Mouse (Mus musculus) CD8-positive naive resting alpha-beta T cell, adult 2 months (primary cell): Measurements from ENCODE around the gene Gm11541.
A peak's percentile ranks its signal among the peaks of the same experiment; 100 is the strongest.

Source experiments
- DNase-seq, 2 experiments: peaks; one replicate each; pipeline ENCODE4 v3.0.0; 2022; ENCODE audit warnings: low read depth in 2 of 2, low spot score in 2 of 2

Gm11541 gene

GRCm38 (mm10) chr11:94704472-94704871 is at the start of gene Gm11541:
Gene Gm11541, minus strand, starts transcription at chr11:94704499.
- DNase-seq: no peak

DNA sequence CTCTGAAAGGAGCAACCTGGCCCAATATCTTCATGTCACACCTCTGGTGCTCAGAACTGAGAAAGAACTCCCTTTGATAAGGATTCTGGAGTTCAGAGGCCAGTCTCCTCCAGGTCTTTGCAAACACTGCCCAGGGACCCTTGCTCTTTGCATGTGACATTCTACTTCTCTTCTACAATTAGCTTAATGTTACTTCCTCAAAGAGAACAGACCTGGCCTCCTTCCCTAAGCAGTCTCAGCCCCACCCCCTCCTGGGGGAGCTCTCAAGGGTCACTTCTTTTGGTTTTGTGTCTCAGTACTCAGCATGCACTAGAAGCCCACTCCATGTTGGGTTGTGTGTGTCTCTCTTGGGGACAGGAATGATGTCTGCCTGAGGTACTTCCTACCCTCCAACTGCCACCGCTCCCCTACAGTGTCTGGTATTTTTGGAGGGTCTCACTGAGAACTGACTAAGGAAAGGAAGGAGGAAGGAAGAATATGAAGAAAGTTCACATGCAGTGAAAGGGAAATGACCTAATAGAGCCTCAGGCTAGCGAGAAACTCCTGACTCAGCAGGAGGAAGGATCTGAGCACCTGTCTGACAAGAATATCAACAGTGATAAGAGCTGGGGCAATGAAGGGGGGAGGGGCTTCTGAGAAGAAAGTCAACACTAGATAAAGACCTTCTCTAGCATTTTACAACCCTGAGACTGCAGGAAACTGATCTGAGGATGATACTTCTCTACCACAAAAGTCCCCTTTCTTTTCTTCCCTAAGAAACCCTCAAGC is 48.8 kb upstream of the Gm11541 start:
- DNase-seq: no peak

DNA sequence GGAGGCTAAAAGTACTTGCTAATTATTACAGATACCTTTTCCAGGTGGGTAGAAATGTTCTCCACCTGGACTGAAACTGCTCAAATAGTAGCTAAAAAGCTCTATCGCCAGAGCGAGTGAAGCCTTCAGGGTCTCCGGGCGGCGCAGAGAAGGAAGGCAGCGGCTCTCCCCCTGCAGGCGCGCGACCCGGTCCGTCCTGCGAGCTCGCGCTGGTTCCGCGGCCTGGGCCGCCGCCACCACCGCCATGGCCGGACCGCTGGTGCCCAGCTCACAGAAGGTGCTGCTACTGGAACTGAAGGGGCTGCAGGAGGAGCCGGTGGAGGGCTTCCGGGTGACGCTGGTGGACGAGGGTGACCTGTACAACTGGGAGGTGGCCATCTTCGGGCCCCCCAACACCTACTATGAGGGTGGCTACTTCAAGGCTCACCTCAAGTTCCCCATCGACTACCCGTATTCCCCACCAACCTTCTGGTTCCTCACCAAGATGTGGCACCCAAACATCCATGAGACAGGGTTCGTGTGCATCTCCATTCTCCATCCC is 37.5 kb upstream of the Gm11541 start, which contains the start of gene Cdc34b:
TSS of gene Cdc34b (plus strand) at position 51 of the 541 bp plus-strand sequence.
- DNase-seq: no peak

DNA sequence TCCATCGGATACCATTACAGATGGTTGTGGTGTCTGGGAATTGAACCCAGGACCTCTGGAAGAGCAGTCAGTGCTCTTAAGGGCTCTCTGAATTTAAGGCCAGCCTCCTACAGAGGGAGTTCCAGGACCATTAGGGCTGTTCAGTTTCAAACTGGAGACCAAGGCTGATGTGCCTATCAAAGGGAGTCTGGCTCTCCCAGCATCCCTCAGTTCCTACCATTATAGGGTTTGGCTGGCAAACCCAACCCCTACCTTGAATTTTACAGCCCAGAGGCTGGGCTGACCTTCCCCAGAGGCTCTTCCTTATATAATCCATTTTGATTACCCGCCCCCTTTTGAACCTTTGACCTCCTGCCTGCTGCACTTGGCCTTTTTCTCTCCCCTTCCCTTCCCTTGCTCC is 31.4 kb upstream of the Gm11541 start:
- DNase-seq: no peak

DNA sequence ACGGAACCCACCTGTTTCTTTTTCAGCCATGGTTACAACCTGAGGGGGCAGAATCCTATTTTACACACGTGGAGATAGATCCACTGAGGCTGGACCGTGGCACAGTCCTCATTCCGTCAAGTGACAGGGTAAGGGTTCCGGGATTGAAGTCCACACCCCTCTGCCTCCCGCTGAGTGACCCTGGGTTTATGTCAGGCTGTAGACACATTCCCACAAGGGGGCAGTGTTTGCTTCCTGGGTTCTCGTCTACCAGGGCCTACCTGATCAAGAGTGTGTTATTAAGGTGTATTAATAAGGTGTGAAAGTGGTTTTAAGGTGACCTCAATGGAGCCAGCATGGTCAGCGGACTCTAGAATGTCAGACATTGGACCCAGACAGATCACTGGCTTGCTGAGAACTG is 28.5 kb upstream of the Gm11541 start:
- peak in 1 of 2 experiments; percentile 18 for DNase-seq

DNA sequence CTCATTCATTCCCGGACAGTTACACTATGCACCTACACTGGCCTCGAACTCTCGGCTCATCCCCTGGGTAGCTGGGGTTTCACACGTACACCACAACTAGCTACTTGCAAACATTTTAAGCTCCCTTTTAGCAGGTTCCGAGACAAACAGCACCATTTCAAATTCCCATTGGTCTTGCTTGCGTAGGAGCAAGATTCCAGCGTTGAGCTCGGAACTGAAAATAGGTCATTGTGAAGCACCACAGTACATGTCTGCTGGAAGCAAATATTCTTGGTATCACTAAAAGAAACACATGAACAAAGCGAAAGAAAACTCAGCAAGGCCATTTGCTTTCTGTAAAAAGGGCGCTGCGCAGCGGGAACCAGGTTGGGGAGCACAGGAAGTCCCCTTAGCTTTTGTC is 26.9 kb upstream of the Gm11541 start:
- DNase-seq: no peak

DNA sequence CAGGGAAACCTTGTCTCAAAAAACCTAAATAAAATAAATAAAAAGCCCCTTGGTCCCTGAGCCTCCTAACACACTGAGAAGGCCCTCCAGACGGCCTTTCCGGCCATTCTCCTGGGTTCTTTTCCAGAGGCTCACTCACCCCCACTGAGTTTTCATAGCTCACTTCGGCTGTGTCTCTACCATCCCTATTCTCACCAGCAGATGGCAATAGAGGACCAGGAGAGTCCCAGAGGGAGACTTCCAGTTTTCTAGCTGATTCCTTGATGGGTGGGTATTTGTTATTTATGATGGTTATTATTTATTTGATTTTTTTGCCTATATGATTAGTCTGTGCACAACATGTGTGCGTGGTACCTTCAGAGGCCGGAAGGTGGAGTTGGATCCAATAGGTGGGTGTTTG is 26.0 kb upstream of the Gm11541 start:
- DNase-seq: peak; percentile 35 to 57

DNA sequence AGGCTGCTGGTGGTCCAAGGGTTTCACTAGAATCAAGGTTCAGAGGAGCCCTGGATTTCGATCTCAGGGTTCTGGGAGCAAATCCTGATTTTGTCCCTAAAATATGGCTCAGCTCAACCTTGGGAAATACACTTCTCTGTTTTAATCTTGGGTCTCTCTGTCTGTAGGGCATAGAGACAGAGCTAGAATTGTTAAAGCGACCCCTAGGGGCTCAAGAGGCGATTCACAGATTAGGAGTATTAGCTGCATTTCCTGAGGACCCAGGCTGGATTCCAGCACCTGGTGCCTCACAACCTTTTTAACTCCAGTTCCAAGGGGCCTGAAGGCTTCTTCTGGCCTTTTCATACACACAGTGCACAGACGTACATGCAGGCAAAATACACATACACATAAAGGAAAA is 25.3 kb upstream of the Gm11541 start:
- no peak for DNase-seq

GRCm38 (mm10) chr11:94728545-94728944 is 24.2 kb upstream of the Gm11541 start:
- DNase-seq: no peak

- no peak for DNase-seq
Measured at GRCm38 (mm10) chr11:94727306-94727705, 23.0 kb upstream of the Gm11541 start.

DNA sequence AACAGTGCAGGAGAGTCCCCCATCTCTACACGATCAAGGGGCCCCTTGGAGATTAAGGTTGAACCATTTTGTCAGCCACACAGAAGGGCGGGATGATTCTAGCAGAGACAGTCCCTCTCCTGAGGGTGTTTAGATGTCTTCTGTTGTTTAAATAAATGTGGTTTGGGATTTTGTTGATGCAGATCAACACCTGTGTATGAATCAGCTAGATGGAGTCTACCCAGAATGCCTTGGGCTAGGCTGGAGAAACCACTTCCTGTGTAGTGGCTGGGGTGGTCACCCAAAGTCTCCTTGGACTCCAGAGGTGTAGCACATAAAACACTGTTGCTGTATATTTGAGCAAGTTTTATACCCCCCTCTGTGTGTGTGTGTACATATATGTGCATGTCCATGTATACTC is 14.9 kb upstream of the Gm11541 start:
- DNase-seq: no peak

- DNase-seq: no peak
Measured at GRCm38 (mm10) chr11:94718113-94718909, 14.0 kb upstream of the Gm11541 start.

GRCm38 (mm10) chr11:94717239-94717638 is 12.9 kb upstream of the Gm11541 start:
- DNase-seq: no peak

GRCm38 (mm10) chr11:94716754-94717153 is 12.5 kb upstream of the Gm11541 start:
- peak; percentile 14 to 38 for DNase-seq

GRCm38 (mm10) chr11:94715622-94716021 is 11.3 kb upstream of the Gm11541 start:
- no peak for DNase-seq

DNA sequence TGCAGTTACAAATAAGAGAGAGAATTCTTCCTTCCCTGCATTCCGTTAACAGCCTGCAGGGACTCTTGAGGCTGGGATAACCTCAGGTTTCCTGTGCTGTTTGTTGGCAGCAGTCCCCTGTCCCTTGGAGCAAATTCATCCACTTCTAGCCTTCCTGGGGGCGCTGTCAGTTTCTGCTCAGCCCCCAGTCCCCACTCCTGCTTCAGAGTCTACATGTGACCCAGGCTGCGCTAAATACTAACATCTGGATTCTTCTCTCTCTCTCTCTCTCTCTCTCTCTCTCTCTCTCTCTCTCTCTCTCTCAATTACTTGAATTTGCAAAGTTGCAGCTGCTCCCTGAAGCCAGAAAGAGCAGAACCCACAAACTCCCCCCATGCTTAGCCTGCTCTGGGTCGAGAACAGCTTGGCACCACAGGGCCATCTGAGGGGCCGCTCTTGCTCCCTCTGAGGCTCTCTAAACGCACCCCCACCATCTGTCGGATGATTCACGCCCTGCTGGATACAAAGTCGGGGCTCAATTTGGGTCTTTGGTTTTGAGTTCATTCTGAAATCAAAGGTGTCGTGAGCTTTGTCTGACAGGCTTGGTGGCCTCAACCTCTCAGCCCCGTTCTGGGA is 9.1 kb upstream of the Gm11541 start:
- DNase-seq: no peak

GRCm38 (mm10) chr11:94704020-94704419 is 279 bp downstream of the Gm11541 start:
- peak; percentile 6 to 41 for DNase-seq

DNA sequence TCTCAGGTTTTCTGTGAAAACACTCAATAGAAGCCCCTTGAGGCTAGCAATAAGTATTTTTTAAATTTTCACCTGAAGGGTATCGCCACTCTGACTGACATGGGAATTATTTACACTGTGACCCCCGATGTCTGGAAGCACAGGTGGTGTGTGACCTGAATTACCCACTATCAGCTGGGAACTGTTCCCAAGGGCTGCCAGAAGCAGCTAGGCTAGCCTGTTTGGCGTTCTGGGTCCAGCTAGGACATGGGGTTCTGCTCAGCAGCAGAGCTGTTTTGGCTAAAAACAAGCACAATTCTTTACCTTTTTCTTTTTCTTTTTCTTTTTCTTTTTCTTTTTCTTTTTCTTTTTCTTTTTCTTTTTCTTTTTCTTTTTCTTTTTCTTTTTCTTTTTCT is 2.1 kb downstream of the Gm11541 start:
- no peak for DNase-seq

- no peak for DNase-seq
Measured at GRCm38 (mm10) chr11:94701401-94702215, 2.7 kb downstream of the Gm11541 start.

GRCm38 (mm10) chr11:94699399-94699798 is 4.9 kb downstream of the Gm11541 start:
- no peak for DNase-seq
